21 mouse cellular contexts compared by ENCODE assay signal in the genomic region with DNA sequence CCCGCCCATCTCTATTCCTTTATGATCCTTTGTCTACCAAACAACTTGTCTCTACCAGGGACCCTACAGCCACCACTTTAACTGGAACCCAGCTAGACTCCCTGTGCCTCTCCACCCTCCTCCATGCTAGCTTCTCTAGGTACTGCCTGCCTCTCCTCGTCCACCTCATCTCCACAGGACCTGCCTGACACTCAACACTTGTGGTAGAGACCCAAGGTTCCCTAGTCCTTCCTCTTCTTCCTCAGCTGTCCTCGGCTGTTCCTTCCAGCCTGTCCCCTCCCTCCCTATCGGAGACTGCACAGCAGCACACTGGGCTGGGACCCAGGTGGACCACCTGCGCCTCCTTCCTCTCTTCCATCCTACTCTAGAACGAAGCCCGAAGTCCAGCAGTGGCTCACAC.
A peak's percentile ranks its signal among the peaks of the same experiment; 100 is the strongest.
DNase-seq lines count a peak whose midpoint lies in the region; ATAC-seq and TF ChIP-seq lines count a peak whose summit lies in the region.
"Had no signal": no experiment of that assay in that cellular context is flagged by ENCODE, and none has a peak within 500 bp of the region (broad histone marks: within the 10 kb centered on the region; RNA-seq: fewer than 3 reads in every experiment).

No protein-coding gene starts in this region.

- ATAC-seq in heart, postnatal 0 days (ENCODE audit: insufficient read depth, low read depth), result no peak
- peak; percentile 30 for ATAC-seq in megakaryocyte progenitor cell, adult 5-6 weeks (replicated peaks; ENCODE audit: poor library complexity)
- ATAC-seq in forebrain, embryonic 15.5 days (replicated peaks), result no peak
- ATAC-seq: CD4-positive, CD25-positive, alpha-beta regulatory T cell, adult 4 months; forebrain, embryonic 16.5 days; inflammation-experienced regulatory T-cells, adult 6 months; intestine, postnatal 0 days had no signal

- intact Hi-C loops in gastrocnemius, adult 2 months (cut with DNase I), result no loop called here
- intact Hi-C loops in gastrocnemius, postnatal 36 days (cut with DNase I), result loop anchor here (5.0 kb wide), 1 partner anchor 45 kb away; no protein-coding TSS in a partner anchor

- no peak overlapping the region for H3K4me2 ChIP-seq in heart, postnatal 0 days (ENCODE audit: low read depth, low read length)
- H3K4me2 ChIP-seq in forebrain, embryonic 15.5 days (replicated peaks), result no peak overlapping the region
- H3K4me2 ChIP-seq: embryonic facial prominence, embryonic 15.5 days; heart, embryonic 13.5 days; hindbrain, embryonic 15.5 days had no signal

- no peaks in the 10 kb centered on the region for H3K9me3 ChIP-seq in heart, postnatal 0 days (replicated peaks; ENCODE audit: control insufficient read depth, low read length)
- H3K9me3 ChIP-seq in forebrain, embryonic 15.5 days, result no peaks in the 10 kb centered on the region
- H3K9me3 ChIP-seq: embryonic facial prominence, embryonic 15.5 days; heart, embryonic 13.5 days; hindbrain, embryonic 15.5 days had no signal

- H3K27ac ChIP-seq in gastrocnemius, adult 2 months, result peak overlapping the region; percentile 71
- H3K27ac ChIP-seq in heart, postnatal 0 days (ENCODE audit: low read depth), result peak overlapping the region; percentile 8; the same call in 1 of the 2 replicates
- peak overlapping the region; percentile 64 for H3K27ac ChIP-seq in brown adipose tissue, adult 24 weeks (replicated peaks; ENCODE audit: low read depth, low read length)
- H3K27ac ChIP-seq in forebrain, embryonic 15.5 days (replicated peaks), result no peak overlapping the region
- H3K27ac ChIP-seq: embryonic facial prominence, embryonic 15.5 days; heart, embryonic 13.5 days; hindbrain, embryonic 15.5 days had no signal

- no peak overlapping the region for H3K9ac ChIP-seq in heart, postnatal 0 days (replicated peaks; ENCODE audit: low read depth, low read length)
- no peak overlapping the region for H3K9ac ChIP-seq in forebrain, embryonic 15.5 days (replicated peaks)
- H3K9ac ChIP-seq: embryonic facial prominence, embryonic 15.5 days; heart, embryonic 13.5 days; hindbrain, embryonic 15.5 days had no signal

- 95% methylated on average over 7 of the region's 7 CpGs for WGBS in heart, postnatal 0 days
- 97% methylated on average over 7 of the region's 7 CpGs for WGBS in forebrain, embryonic 15.5 days

- no peak for TF ChIP-seq CTCF in gastrocnemius, adult 2 months (IDR thresholded peaks at IDR 0.05)
- TF ChIP-seq CTCF in heart, postnatal 0 days (IDR thresholded peaks at IDR 0.05; ENCODE audit: low read depth), result no peak

- no peak for TF ChIP-seq EP300 in heart, postnatal 0 days (IDR thresholded peaks at IDR 0.05; ENCODE audit: low read depth)

- no peak overlapping the region for H3K4me3 ChIP-seq in gastrocnemius, adult 2 months
- H3K4me3 ChIP-seq in heart, postnatal 0 days (ENCODE audit: low read depth, low read length), result no peak overlapping the region
- no peak overlapping the region for H3K4me3 ChIP-seq in brown adipose tissue, adult 24 weeks (ENCODE audit: insufficient read depth, low read depth, low read length)
- H3K4me3 ChIP-seq in forebrain, embryonic 15.5 days, result no peak overlapping the region
- H3K4me3 ChIP-seq: embryonic facial prominence, embryonic 15.5 days; heart, embryonic 13.5 days; hindbrain, embryonic 15.5 days had no signal

- no peak for DNase-seq in gastrocnemius, adult 2 months
- no peak for DNase-seq in gastrocnemius, postnatal 36 days
- DNase-seq in heart, postnatal 0 days (ENCODE audit: low spot score), result no peak
- no peak for DNase-seq in heart, adult 8-10 months (ENCODE audit: low spot score)
- DNase-seq in layer of hippocampus, adult 9-10 months (ENCODE audit: low spot score), result no peak
- DNase-seq: adrenal gland, postnatal 10 days; B cell, adult 2 months; cerebellum, adult 11-12 months; cerebellum, adult 9-10 months; cerebellum, postnatal 25 days had no signal

- H3K36me3 ChIP-seq in heart, postnatal 0 days (replicated peaks; ENCODE audit: control insufficient read depth, insufficient read depth, low read length), result no peaks in the 10 kb centered on the region
- no peaks in the 10 kb centered on the region for H3K36me3 ChIP-seq in forebrain, embryonic 15.5 days
- H3K36me3 ChIP-seq: embryonic facial prominence, embryonic 15.5 days; G1E; hindbrain, embryonic 15.5 days had no signal

- peaks cover 35% of the 10 kb centered on the region for H3K4me1 ChIP-seq in heart, postnatal 0 days (ENCODE audit: control insufficient read depth, insufficient read depth)
- H3K4me1 ChIP-seq in brown adipose tissue, adult 24 weeks (ENCODE audit: control insufficient read depth, insufficient read depth, insufficient read length, low read length), result peaks cover 21% of the 10 kb centered on the region
- H3K4me1 ChIP-seq in forebrain, embryonic 15.5 days, result no peaks in the 10 kb centered on the region
- H3K4me1 ChIP-seq: embryonic facial prominence, embryonic 15.5 days; hindbrain, embryonic 15.5 days had no signal

- no peaks in the 10 kb centered on the region for H3K27me3 ChIP-seq in heart, postnatal 0 days (ENCODE audit: control insufficient read depth, insufficient read depth, low read length)
- H3K27me3 ChIP-seq in forebrain, embryonic 15.5 days, result no peaks in the 10 kb centered on the region
- H3K27me3 ChIP-seq: embryonic facial prominence, embryonic 15.5 days; heart, embryonic 13.5 days; hindbrain, embryonic 15.5 days had no signal
